Mouse (Mus musculus): ENCODE data around the gene Rtn4rl2. TPM values are rescaled to one million over a fixed set of nuclear protein-coding genes. Genes with fewer than 3 reads are reported as not detected.
"Not testable (repeated sequence)": the region's sequence is repeated elsewhere in the genome, so short reads cannot be mapped to it uniquely, and the experiment has no call there.

The Rtn4rl2 gene
- total RNA-seq (2021) (1 to 10 TPM; 1.1 to 1.5 TPM), polyA plus RNA-seq (2012; rRNA removed) (11.5 and 17.5 TPM in 2 replicates)
- long read RNA-seq, partial matches to known transcripts: 0 of 2 reads
- long read RNA-seq, other reads (novel, unspliced or antisense): 0 of 2 reads

GRCm38 (mm10) chr2:84886234-84886731 is at the start of gene Rtn4rl2:
Gene Rtn4rl2 (minus strand): TSS chr2:84886710.
- DNase-seq: no peak

GRCm38 (mm10) chr2:84935065-84935464 is 48.6 kb upstream of the Rtn4rl2 start:
- no peak for DNase-seq

- no peak for DNase-seq
Observed at GRCm38 (mm10) chr2:84934649-84935007, 48.1 kb upstream of the Rtn4rl2 start.

- no peak for DNase-seq
Observed at GRCm38 (mm10) chr2:84933992-84934648, 47.6 kb upstream of the Rtn4rl2 start.

GRCm38 (mm10) chr2:84930186-84930585 is 43.7 kb upstream of the Rtn4rl2 start:
- DNase-seq: no peak

- DNase-seq: no peak
Observed at GRCm38 (mm10) chr2:84919601-84920108, 33.1 kb upstream of the Rtn4rl2 start.

GRCm38 (mm10) chr2:84918188-84918587 is 31.7 kb upstream of the Rtn4rl2 start:
- no peak for DNase-seq

GRCm38 (mm10) chr2:84916548-84917320 is 30.2 kb upstream of the Rtn4rl2 start:
- peak; percentile 58 for DNase-seq

- DNase-seq: no peak
Observed at GRCm38 (mm10) chr2:84915330-84915729, 28.8 kb upstream of the Rtn4rl2 start.

- no peak for DNase-seq
Observed at GRCm38 (mm10) chr2:84913881-84914280, 27.4 kb upstream of the Rtn4rl2 start.

- DNase-seq: no peak
Observed at GRCm38 (mm10) chr2:84912722-84913121, 26.2 kb upstream of the Rtn4rl2 start.

GRCm38 (mm10) chr2:84896686-84897085 is 10.2 kb upstream of the Rtn4rl2 start:
- DNase-seq: not testable (repeated sequence)

GRCm38 (mm10) chr2:84895495-84896198 is 9.1 kb upstream of the Rtn4rl2 start:
- no peak for DNase-seq

GRCm38 (mm10) chr2:84893359-84893758 is 6.8 kb upstream of the Rtn4rl2 start:
- no peak for DNase-seq

- peak; percentile 80 for DNase-seq
Observed at GRCm38 (mm10) chr2:84890045-84890340, 3.5 kb upstream of the Rtn4rl2 start.

- no peak for DNase-seq
Observed at GRCm38 (mm10) chr2:84889316-84890044, 3.0 kb upstream of the Rtn4rl2 start.

- peak; percentile 81 for DNase-seq
Observed at GRCm38 (mm10) chr2:84888657-84889315, 2.3 kb upstream of the Rtn4rl2 start.

GRCm38 (mm10) chr2:84887411-84888271 is 1.1 kb upstream of the Rtn4rl2 start:
- peak; percentile 52 for DNase-seq

- peak; percentile 38 for DNase-seq
Observed at GRCm38 (mm10) chr2:84886821-84887281, 341 bp upstream of the Rtn4rl2 start.
